Mouse (Mus musculus): ENCODE results near the gene Ablim2. TPM values are rescaled to one million over a fixed set of nuclear protein-coding genes. Genes with fewer than 3 reads are reported as not detected.

Ablim2 gene
- polyA plus RNA-seq, 1 experiment from 2014 or later = 0.94 TPM

DNA sequence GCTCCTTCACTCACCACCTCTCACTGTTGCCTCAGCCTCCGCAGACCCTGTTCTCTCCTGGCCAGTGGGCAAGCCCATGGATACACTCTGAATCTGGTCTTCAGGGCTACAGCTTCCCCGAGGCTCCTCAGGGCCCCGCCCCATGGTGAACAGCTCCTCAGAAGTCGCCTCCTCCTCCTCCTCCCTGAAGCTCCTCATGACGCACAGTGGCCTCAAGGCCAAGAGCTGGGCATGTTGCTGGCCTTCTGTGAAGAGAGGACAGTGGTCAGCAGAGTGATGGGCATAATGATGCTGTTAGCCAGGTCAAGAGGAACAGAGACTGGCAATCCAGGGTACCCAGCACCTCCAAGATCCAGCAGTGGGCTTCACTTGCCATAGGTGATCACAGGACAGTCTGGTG lies 33.8 kb upstream of the Ablim2 start:
- 75% methylated on average over 5 of the region's 5 CpGs for WGBS
- Histone ChIP-seq H3K9me3 (no peaks in the 10 kb centered on the region), H3K36me3 (no peaks in the 10 kb centered on the region), H3K27me3 (no peaks in the 10 kb centered on the region), H3K4me3 (no peak overlapping the region), H3K4me2 (no peak overlapping the region), H3K9ac (no peak overlapping the region), H3K27ac (no peak overlapping the region), H3K4me1 (peaks cover 1% of the 10 kb centered on the region; the same call in 1 of the 2 replicates)
- ATAC-seq (ENCODE audit: insufficient number of reproducible peaks, insufficient read depth, low FRiP score, low TSS enrichment, low read depth) = no peak

DNA sequence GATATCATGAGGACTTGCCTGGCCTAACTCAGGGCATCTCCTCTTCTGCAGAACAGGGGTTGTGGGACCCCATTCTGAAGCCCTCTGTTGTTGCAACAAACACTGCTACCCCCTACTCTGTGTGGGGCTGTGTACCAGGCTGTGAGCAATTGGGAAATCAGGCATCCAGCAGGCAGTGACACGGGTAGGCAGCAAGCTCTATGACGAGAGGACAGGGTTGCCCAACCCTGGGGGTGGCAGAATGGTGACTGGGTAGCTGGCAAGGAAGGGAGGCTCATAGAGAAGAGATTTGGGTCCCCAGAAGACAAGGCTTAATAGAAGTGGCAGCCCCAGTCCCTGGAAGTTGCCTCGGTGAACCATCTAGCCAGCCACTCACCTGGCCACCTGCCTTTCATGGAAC lies 31.8 kb upstream of the Ablim2 start:
- H3K4me1 ChIP-seq = peaks cover 6% of the 10 kb centered on the region; the same call in 1 of the 2 replicates
- no peaks in the 10 kb centered on the region for H3K9me3 ChIP-seq
- ATAC-seq (ENCODE audit: insufficient number of reproducible peaks, insufficient read depth, low FRiP score, low TSS enrichment, low read depth) = no peak
- H3K36me3 ChIP-seq = no peaks in the 10 kb centered on the region
- H3K4me3 ChIP-seq = no peak overlapping the region
- 82% methylated on average over 3 of the region's 3 CpGs for WGBS
- no peak overlapping the region for H3K27ac ChIP-seq
- no peak overlapping the region for H3K9ac ChIP-seq
- H3K27me3 ChIP-seq = no peaks in the 10 kb centered on the region
- no peak overlapping the region for H3K4me2 ChIP-seq

DNA sequence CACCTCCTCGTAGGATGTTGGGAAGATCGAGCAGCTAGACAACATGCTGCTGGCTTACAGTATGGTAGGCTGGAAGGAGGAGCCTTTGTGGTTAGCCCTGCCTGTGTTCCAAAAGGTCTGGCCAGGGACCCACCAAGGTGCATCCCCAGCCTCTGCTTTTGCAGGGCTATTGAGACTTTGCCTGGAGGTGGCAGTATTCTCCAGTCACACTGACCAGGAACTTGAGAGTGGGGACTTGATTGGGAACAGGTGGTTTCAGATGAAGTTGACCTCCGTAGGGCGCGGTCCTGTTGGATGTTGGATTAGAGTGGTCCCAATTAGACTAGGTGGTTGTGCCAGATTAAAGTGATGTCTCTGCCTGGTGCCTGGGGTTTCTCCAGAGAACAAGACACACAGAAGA lies 30.2 kb upstream of the Ablim2 start:
- Histone ChIP-seq H3K9ac (no peak overlapping the region), H3K4me2 (peak overlapping the region; percentile 7; the same call in 1 of the 2 replicates), H3K27ac (no peak overlapping the region), H3K9me3 (no peaks in the 10 kb centered on the region), H3K4me1 (peaks cover 6% of the 10 kb centered on the region; the same call in 1 of the 2 replicates), H3K4me3 (no peak overlapping the region), H3K27me3 (no peaks in the 10 kb centered on the region), H3K36me3 (no peaks in the 10 kb centered on the region)
- 68% methylated on average over 5 of the region's 5 CpGs for WGBS
- ATAC-seq (ENCODE audit: insufficient number of reproducible peaks, insufficient read depth, low FRiP score, low TSS enrichment, low read depth) = no peak

DNA sequence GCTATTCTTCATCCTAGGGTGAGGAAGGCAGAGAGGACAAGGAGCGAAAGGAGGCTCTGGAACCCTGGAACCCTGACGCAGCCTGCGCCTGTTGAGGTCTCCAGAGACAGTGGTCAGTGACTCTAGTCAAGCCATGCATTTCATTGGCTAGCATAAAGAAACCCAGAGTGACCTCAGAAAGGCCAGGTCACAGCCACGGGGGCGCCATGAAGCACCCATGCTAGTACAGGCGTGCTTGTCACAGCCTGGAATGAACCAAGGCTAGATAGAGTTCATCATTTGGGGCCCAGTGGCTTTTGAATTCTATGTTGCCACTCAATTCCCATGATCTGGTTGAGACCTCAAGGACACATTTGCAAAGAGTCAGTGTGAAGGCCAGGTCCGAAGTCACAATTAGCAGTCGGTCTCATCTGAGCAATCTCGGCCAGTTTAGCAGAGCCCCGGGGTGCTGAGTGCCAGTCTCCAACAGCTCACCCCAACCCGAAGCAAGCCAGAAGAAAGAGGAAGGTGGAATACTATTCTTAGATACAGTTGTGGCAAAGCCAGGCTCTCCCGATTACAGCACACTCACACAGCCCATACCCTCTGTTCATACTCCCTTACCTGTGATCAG lies 29.2 kb upstream of the Ablim2 start:
- H3K27ac ChIP-seq = no peak overlapping the region; the same call in 1 of the 2 replicates
- H3K4me3 ChIP-seq = 0 out of 2 replicates have a peak overlapping the region, but pooled peaks have one; percentile 1
- peaks cover 6% of the 10 kb centered on the region; the same call in 1 of the 2 replicates for H3K4me1 ChIP-seq
- no peaks in the 10 kb centered on the region for H3K9me3 ChIP-seq
- 84% methylated on average over 12 of the region's 12 CpGs for WGBS
- H3K27me3 ChIP-seq = no peaks in the 10 kb centered on the region
- peak overlapping the region; percentile 40; the same call in 1 of the 2 replicates for H3K9ac ChIP-seq
- H3K4me2 ChIP-seq = peak overlapping the region; percentile 7; the same call in 1 of the 2 replicates
- no peak for ATAC-seq (ENCODE audit: insufficient number of reproducible peaks, insufficient read depth, low FRiP score, low TSS enrichment, low read depth)
- H3K36me3 ChIP-seq = no peaks in the 10 kb centered on the region

DNA sequence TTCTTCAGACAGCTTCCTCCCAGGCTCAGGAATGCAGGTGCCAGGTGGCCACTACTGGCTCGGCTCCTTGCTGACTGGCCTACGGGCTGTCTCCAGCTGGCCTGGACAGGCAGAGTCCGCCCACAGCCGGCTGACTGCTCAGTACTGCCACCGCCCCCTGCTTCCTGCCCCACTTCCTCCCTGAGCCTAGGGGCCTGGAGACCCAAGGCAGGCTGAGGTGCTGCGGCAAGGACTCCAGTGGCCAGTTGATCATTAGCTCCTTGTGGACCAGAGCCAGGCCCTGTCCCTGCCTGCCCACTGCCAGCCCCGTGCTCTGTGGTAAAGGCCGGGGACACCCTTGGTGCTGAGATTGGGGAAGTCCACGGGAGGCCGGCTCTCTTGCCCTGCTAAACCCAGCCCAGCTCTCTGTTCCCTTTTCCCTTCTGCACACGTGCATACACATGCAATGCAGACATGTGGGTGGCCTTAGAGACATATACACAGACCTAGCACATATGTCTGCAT lies 28.7 kb upstream of the Ablim2 start:
- Histone ChIP-seq H3K9me3 (no peaks in the 10 kb centered on the region), H3K4me1 (peaks cover 6% of the 10 kb centered on the region; the same call in 1 of the 2 replicates), H3K36me3 (no peaks in the 10 kb centered on the region), H3K27ac (peak overlapping the region; percentile 41), H3K27me3 (no peaks in the 10 kb centered on the region), H3K4me2 (0 out of 2 replicates have a peak overlapping the region, but pooled peaks have one; percentile 7), H3K9ac (peak overlapping the region; percentile 40; the same call in 1 of the 2 replicates), H3K4me3 (0 out of 2 replicates have a peak overlapping the region, but pooled peaks have one; percentile 1)
- WGBS = 40% methylated on average over 11 of the region's 11 CpGs
- no peak for ATAC-seq (ENCODE audit: insufficient number of reproducible peaks, insufficient read depth, low FRiP score, low TSS enrichment, low read depth)

DNA sequence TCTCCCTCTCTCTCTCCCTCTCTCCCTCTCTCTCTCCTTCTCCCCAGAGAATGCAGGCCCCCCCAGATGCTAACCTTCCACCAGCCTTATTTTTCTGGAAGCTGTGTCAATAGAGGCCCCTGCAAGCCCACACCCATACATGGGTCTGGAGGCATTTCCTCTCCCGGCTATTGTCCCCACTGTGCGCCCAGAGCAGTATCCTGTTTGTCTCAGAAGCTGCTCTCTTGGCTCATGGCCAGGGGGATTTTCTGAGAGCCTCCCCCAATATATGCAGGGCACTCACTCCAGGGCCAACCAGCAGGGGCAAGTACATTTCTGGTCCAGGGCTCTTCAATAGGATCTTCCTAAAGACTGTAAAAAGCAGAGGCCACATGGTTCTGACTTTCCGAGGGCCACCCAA lies 27.8 kb upstream of the Ablim2 start:
- H3K4me3 ChIP-seq = no peak overlapping the region
- ATAC-seq (ENCODE audit: insufficient number of reproducible peaks, insufficient read depth, low FRiP score, low TSS enrichment, low read depth) = no peak
- 79% methylated on average over 3 of the region's 3 CpGs for WGBS
- H3K4me1 ChIP-seq = peaks cover 6% of the 10 kb centered on the region; the same call in 1 of the 2 replicates
- H3K4me2 ChIP-seq = no peak overlapping the region
- H3K9me3 ChIP-seq = no peaks in the 10 kb centered on the region
- H3K36me3 ChIP-seq = no peaks in the 10 kb centered on the region
- H3K9ac ChIP-seq = no peak overlapping the region
- no peak overlapping the region; the same call in 1 of the 2 replicates for H3K27ac ChIP-seq
- no peaks in the 10 kb centered on the region for H3K27me3 ChIP-seq

DNA sequence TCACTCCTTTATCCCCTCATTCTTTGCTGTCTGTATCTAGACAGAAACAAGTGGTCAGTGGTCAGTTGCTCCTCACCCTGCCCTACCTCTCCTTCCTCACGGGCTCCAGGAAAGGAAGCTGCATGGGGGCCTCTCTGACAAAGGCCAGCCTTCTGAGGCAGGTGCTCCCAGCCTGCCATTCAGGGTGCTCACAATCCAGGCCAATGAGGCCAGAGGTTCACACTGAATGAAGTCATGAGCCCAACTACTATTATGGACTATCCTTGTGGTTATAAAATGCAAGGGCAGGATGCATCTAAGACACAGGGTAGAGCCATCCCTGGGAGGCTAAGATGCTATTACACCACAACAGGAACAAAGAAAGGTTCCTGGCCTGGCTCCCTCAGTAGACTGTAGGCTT lies 27.1 kb upstream of the Ablim2 start:
- H3K4me1 ChIP-seq = peaks cover 6% of the 10 kb centered on the region; the same call in 1 of the 2 replicates
- no peak overlapping the region for H3K9ac ChIP-seq
- H3K36me3 ChIP-seq = no peaks in the 10 kb centered on the region
- no peaks in the 10 kb centered on the region for H3K27me3 ChIP-seq
- no peak overlapping the region for H3K4me3 ChIP-seq
- H3K27ac ChIP-seq = no peak overlapping the region
- no peaks in the 10 kb centered on the region for H3K9me3 ChIP-seq
- ATAC-seq (ENCODE audit: insufficient number of reproducible peaks, insufficient read depth, low FRiP score, low TSS enrichment, low read depth) = no peak
- 63% methylated on average over 1 of the region's 1 CpGs for WGBS
- H3K4me2 ChIP-seq = no peak overlapping the region

DNA sequence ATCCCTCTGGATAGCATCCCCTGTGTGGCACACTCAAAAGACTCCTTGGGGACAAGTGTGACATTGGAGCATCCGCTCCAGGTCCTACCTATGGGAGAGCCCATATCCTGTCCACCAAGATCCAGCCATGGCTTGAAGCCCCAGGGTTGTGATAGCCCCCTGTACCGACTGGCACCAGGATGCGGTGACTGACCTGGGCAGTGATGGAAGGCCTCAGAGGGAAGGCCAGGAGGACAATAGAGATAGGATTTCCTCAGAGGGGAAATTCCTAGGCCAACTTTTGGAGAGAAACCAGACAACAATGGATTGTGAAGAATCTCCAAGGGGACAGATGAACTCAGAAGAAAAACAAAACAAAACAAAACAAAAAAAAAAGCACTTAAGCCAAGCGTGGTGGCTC lies 26.7 kb upstream of the Ablim2 start:
- no peak for ATAC-seq (ENCODE audit: insufficient number of reproducible peaks, insufficient read depth, low FRiP score, low TSS enrichment, low read depth)
- no peak overlapping the region for H3K4me3 ChIP-seq
- no peak overlapping the region for H3K9ac ChIP-seq
- no peak overlapping the region for H3K4me2 ChIP-seq
- H3K9me3 ChIP-seq = no peaks in the 10 kb centered on the region
- H3K36me3 ChIP-seq = no peaks in the 10 kb centered on the region
- no peak overlapping the region for H3K27ac ChIP-seq
- peaks cover 6% of the 10 kb centered on the region; the same call in 1 of the 2 replicates for H3K4me1 ChIP-seq
- 85% methylated on average over 4 of the region's 4 CpGs for WGBS
- H3K27me3 ChIP-seq = no peaks in the 10 kb centered on the region

DNA sequence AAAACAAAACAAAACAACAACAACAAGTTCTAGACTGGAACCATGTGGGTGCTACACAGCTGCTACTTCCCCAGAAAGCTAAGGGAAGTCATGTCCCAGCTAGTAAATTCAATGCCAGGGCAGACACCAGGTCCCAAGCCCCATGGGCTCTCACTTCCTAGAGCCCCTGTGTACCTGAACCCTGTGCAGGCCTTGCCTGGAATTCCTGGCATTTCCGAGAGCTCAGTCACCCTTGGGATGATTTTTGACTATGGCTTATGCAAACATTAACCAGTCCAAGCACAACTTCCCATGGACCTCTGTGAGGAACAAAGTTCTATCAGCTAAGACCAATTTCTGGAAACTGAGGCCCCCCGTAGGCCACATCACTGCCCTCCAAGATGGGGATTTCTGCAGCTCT lies 24.2 kb upstream of the Ablim2 start:
- Histone ChIP-seq H3K9ac (no peak overlapping the region), H3K27me3 (no peaks in the 10 kb centered on the region), H3K4me2 (no peak overlapping the region), H3K4me1 (peaks cover 6% of the 10 kb centered on the region; the same call in 1 of the 2 replicates), H3K36me3 (no peaks in the 10 kb centered on the region), H3K9me3 (no peaks in the 10 kb centered on the region), H3K27ac (no peak overlapping the region), H3K4me3 (no peak overlapping the region)
- WGBS = 69% methylated on average over 2 of the region's 2 CpGs
- ATAC-seq (ENCODE audit: insufficient number of reproducible peaks, insufficient read depth, low FRiP score, low TSS enrichment, low read depth) = no peak

DNA sequence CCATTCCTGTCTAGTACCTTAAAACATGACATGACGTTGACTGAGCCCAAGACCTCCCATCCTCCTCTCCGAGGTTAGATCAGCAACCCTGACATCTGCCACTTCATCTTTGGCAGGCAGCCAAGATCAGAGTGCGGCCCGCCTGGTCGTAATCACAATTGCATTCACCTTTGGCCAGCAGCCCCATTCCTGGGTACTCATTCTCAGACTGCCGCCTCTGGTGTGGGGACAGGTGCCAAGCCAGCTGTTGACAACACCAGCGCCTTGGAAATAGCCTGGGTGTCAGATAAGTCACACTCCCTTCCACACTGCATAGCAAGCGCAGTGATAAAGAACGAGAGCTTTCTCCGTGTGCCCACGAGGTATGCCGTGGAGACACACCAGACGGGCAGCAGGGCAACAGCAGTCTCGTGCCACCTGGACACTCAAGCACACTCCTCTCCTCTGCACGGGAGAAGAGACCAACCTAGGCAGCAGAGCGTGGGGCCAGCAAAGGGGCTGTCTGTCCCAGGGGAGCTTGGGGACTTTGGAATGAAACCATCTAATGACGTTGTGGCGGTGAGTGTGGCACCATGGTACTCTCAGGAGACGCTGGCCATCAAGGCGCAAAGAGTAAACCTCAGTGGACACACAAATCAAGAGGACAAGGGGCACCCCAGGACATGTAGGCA lies 20.3 kb upstream of the Ablim2 start:
- Histone ChIP-seq H3K27me3 (peaks cover 33% of the 10 kb centered on the region), H3K4me3 (no peak overlapping the region), H3K27ac (no peak overlapping the region), H3K4me2 (no peak overlapping the region), H3K9ac (no peak overlapping the region), H3K9me3 (no peaks in the 10 kb centered on the region), H3K4me1 (0 out of 2 replicates have a peak, but pooled peaks cover 6% of the 10 kb centered on the region), H3K36me3 (no peaks in the 10 kb centered on the region)
- 78% methylated on average over 20 of the region's 20 CpGs for WGBS
- no peak for ATAC-seq (ENCODE audit: insufficient number of reproducible peaks, insufficient read depth, low FRiP score, low TSS enrichment, low read depth)

DNA sequence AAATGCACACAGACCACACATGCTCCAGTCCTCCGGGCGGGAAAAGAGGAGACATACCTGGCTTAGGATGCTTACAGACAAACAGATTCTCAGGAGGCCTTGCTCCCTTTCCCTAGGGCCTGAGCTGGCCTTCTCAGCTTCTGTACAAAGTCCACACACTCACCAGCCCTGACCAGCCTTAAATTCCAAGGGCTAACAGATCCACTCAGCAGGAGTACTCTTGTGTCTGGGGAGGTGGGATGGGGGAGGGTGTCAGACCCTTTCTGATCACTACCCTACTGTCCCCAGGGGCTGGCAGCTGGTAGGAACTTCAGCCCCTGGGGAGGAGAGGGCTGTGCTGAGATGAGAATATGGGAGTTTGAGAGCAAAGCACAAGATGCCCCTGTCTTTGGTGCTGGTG lies 18.7 kb upstream of the Ablim2 start:
- 72% methylated on average over 2 of the region's 2 CpGs for WGBS
- H3K9ac ChIP-seq = no peak overlapping the region
- H3K36me3 ChIP-seq = no peaks in the 10 kb centered on the region
- no peaks in the 10 kb centered on the region for H3K9me3 ChIP-seq
- 0 out of 2 replicates have a peak, but pooled peaks cover 6% of the 10 kb centered on the region for H3K4me1 ChIP-seq
- H3K27me3 ChIP-seq = peaks cover 33% of the 10 kb centered on the region
- no peak overlapping the region for H3K4me2 ChIP-seq
- no peak overlapping the region for H3K4me3 ChIP-seq
- no peak for ATAC-seq (ENCODE audit: insufficient number of reproducible peaks, insufficient read depth, low FRiP score, low TSS enrichment, low read depth)
- H3K27ac ChIP-seq = no peak overlapping the region
